In genomic region chr11:43257291-43257690, GRCm38 (mm10) we compare ENCODE assay signal across 17 mouse cellular contexts.
DNase-seq lines count a peak whose midpoint lies in the region; ATAC-seq and TF ChIP-seq lines count a peak whose summit lies in the region.
"Had no signal": no experiment of that assay in that cellular context is flagged by ENCODE, and none has a peak within 500 bp of the region (broad histone marks: within the 10 kb centered on the region; RNA-seq: fewer than 3 reads in every experiment).

No protein-coding gene starts in this region.

- no peaks in the 10 kb centered on the region for H3K9me3 ChIP-seq in kidney, embryonic 14.5 days (ENCODE audit: control insufficient read depth, low read length)
- H3K9me3 ChIP-seq in kidney, embryonic 15.5 days (replicated peaks), result no peaks in the 10 kb centered on the region
- no peaks in the 10 kb centered on the region for H3K9me3 ChIP-seq in kidney, embryonic 16.5 days (ENCODE audit: low read length)
- H3K9me3 ChIP-seq in kidney, postnatal 0 days (replicated peaks; ENCODE audit: low read length), result no peaks in the 10 kb centered on the region
- H3K9me3 ChIP-seq: G1E had no signal

- WGBS in kidney, embryonic 14.5 days, result 41% methylated on average over 3 of the region's 3 CpGs
- WGBS in kidney, adult 2 months, result 63% methylated on average over 3 of the region's 3 CpGs
- WGBS in kidney, embryonic 15.5 days, result 47% methylated on average over 3 of the region's 3 CpGs
- 38% methylated on average over 3 of the region's 3 CpGs for WGBS in kidney, embryonic 16.5 days
- 55% methylated on average over 3 of the region's 3 CpGs for WGBS in kidney, postnatal 0 days

- H3K27me3 ChIP-seq in kidney, embryonic 14.5 days (ENCODE audit: control insufficient read depth, insufficient read depth, low read length), result no peaks in the 10 kb centered on the region
- no peaks in the 10 kb centered on the region for H3K27me3 ChIP-seq in kidney, adult 2 months (replicated peaks; ENCODE audit: control insufficient read depth, insufficient read depth, low read length)
- no peaks in the 10 kb centered on the region for H3K27me3 ChIP-seq in kidney, embryonic 15.5 days
- H3K27me3 ChIP-seq in kidney, embryonic 16.5 days (ENCODE audit: insufficient read depth, low read length), result no peaks in the 10 kb centered on the region
- H3K27me3 ChIP-seq in kidney, postnatal 0 days (ENCODE audit: insufficient read depth, low read length), result no peaks in the 10 kb centered on the region
- H3K27me3 ChIP-seq: CH12.LX had no signal

- H3K4me3 ChIP-seq in kidney, embryonic 14.5 days (ENCODE audit: low read length), result no peak overlapping the region
- no peak overlapping the region for H3K4me3 ChIP-seq in kidney, adult 2 months (ENCODE audit: insufficient read depth, low read depth, low read length)
- no peak overlapping the region for H3K4me3 ChIP-seq in kidney, embryonic 15.5 days (replicated peaks)
- H3K4me3 ChIP-seq in kidney, embryonic 16.5 days (ENCODE audit: low read length), result no peak overlapping the region
- no peak overlapping the region for H3K4me3 ChIP-seq in kidney, postnatal 0 days (replicated peaks; ENCODE audit: low read depth, low read length)

- H3K9ac ChIP-seq in kidney, embryonic 14.5 days (ENCODE audit: low read depth, low read length), result no peak overlapping the region
- no peak overlapping the region for H3K9ac ChIP-seq in kidney, embryonic 15.5 days
- no peak overlapping the region for H3K9ac ChIP-seq in kidney, embryonic 16.5 days (replicated peaks; ENCODE audit: low read length)
- no peak overlapping the region for H3K9ac ChIP-seq in kidney, postnatal 0 days (ENCODE audit: low read depth, low read length)

- peak; percentile 64; the same call in 1 of the 2 replicates for ATAC-seq in kidney, embryonic 14.5 days (ENCODE audit: low FRiP score, low TSS enrichment)
- peak; percentile 80 for ATAC-seq in kidney, embryonic 15.5 days (replicated peaks; ENCODE audit: low FRiP score)
- peak; percentile 72 for ATAC-seq in kidney, embryonic 16.5 days (ENCODE audit: low FRiP score, low TSS enrichment)
- peak; percentile 70 for ATAC-seq in kidney, postnatal 0 days (replicated peaks; ENCODE audit: low FRiP score, low read depth)
- ATAC-seq: activated CD4-positive, CD25-positive, alpha-beta regulatory T cell, adult 4 months; CD4-positive, CD25-positive, alpha-beta regulatory T cell, adult 4 months; Patski had no signal

- TF ChIP-seq POLR2A in kidney, adult 2 months (IDR thresholded peaks at IDR 0.05; ENCODE audit: low read depth, low read length), result no peak

- no peaks in the 10 kb centered on the region for H3K36me3 ChIP-seq in kidney, embryonic 14.5 days (ENCODE audit: control insufficient read depth, insufficient read depth, low read length)
- no peaks in the 10 kb centered on the region for H3K36me3 ChIP-seq in kidney, adult 2 months (ENCODE audit: control insufficient read depth, insufficient read depth, low read length)
- H3K36me3 ChIP-seq in kidney, embryonic 15.5 days, result no peaks in the 10 kb centered on the region
- H3K36me3 ChIP-seq in kidney, embryonic 16.5 days (ENCODE audit: insufficient read depth, low read length), result no peaks in the 10 kb centered on the region
- H3K36me3 ChIP-seq in kidney, postnatal 0 days (ENCODE audit: insufficient read depth, low read length), result no peaks in the 10 kb centered on the region
- H3K36me3 ChIP-seq: G1E had no signal

- no peak for TF ChIP-seq CTCF in kidney, adult 2 months (conservative IDR thresholded peaks at IDR 0.05; ENCODE audit: insufficient read depth, insufficient read length, low read depth, low read length)
- no peak for TF ChIP-seq CTCF in kidney, postnatal 0 days (IDR thresholded peaks at IDR 0.05; ENCODE audit: low read depth)

- no peak for DNase-seq in kidney, adult 2 months
- no peak for DNase-seq in kidney, postnatal 4 days
- DNase-seq in kidney, postnatal 10 days, result no peak
- peak; percentile 79 for DNase-seq in kidney, postnatal 0 days (ENCODE audit: low spot score)
- no peak for DNase-seq in kidney, postnatal 25 days
- DNase-seq: adrenal gland, adult 8-10 months; B cell, adult 2 months; cerebellum, adult 11 months; cerebellum, adult 11-12 months had no signal

- H3K4me2 ChIP-seq in kidney, embryonic 14.5 days (replicated peaks; ENCODE audit: low read depth, low read length), result no peak overlapping the region
- H3K4me2 ChIP-seq in kidney, embryonic 15.5 days, result no peak overlapping the region
- no peak overlapping the region for H3K4me2 ChIP-seq in kidney, embryonic 16.5 days (replicated peaks; ENCODE audit: low read depth, low read length)
- H3K4me2 ChIP-seq in kidney, postnatal 0 days (ENCODE audit: low read length), result no peak overlapping the region

- H3K4me1 ChIP-seq in kidney, embryonic 14.5 days (ENCODE audit: control insufficient read depth, insufficient read depth, low read length), result no peaks in the 10 kb centered on the region
- H3K4me1 ChIP-seq in kidney, adult 2 months (ENCODE audit: control insufficient read depth, insufficient read depth, low read length), result no peaks in the 10 kb centered on the region
- H3K4me1 ChIP-seq in kidney, embryonic 15.5 days, result 0 out of 2 replicates have a peak, but pooled peaks cover 6% of the 10 kb centered on the region
- H3K4me1 ChIP-seq in kidney, embryonic 16.5 days (ENCODE audit: insufficient read depth, low read length), result peaks cover 5% of the 10 kb centered on the region
- H3K4me1 ChIP-seq in kidney, postnatal 0 days (replicated peaks; ENCODE audit: insufficient read depth, low read length), result no peaks in the 10 kb centered on the region

- H3K27ac ChIP-seq in kidney, embryonic 14.5 days (ENCODE audit: low read depth, low read length), result 0 out of 2 replicates have a peak overlapping the region, but pooled peaks have one; percentile 37
- H3K27ac ChIP-seq in kidney, adult 2 months (ENCODE audit: insufficient read depth, low read depth, low read length), result no peak overlapping the region
- H3K27ac ChIP-seq in kidney, embryonic 15.5 days, result peak overlapping the region; percentile 46
- 0 out of 2 replicates have a peak overlapping the region, but pooled peaks have one; percentile 12 for H3K27ac ChIP-seq in kidney, embryonic 16.5 days (ENCODE audit: low read length)
- H3K27ac ChIP-seq in kidney, postnatal 0 days, result no peak overlapping the region

Comparison
In these comparisons a context has a peak if more than half of its experiments do, and no peak if none do; other contexts are left out.
1. H3K27ac ChIP-seq: peak in kidney, embryonic 14.5 days (single experiment), kidney, embryonic 15.5 days (single experiment) and kidney, embryonic 16.5 days (single experiment); none in kidney, adult 2 months (single experiment) and kidney, postnatal 0 days (single experiment).
2. Peak in every context shown above with its lines, with median percentiles within 50 percentile points of each other: ATAC-seq.